Mouse (Mus musculus) kidney, adult 18-20 months (tissue): ENCODE data around the gene Sod3.

Experiments
- DNase-seq: peaks from one replicate; pipeline ENCODE4 v3.0.0; 2021

Gene Sod3

DNA sequence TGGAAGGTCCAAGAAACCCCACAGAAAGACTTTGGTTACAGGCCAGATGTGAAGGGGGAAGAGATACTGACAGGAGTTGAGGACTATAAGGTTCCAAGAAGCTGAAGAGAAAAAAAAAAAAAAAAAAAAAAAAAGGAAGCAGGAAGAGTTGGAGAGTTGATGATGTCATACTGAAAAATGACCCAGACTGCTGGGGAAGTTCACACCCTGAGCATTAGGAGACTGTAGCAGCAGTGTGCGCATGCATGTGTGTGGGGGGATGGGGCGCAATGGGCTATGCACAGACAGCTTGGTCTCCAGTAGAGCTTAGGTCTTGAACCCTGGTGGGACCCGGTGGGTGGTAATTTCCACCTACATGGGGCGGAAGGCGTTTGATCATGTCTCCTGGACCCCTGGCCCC, 20.2 kb downstream of the Sod3 start:
- no peak for DNase-seq

DNA sequence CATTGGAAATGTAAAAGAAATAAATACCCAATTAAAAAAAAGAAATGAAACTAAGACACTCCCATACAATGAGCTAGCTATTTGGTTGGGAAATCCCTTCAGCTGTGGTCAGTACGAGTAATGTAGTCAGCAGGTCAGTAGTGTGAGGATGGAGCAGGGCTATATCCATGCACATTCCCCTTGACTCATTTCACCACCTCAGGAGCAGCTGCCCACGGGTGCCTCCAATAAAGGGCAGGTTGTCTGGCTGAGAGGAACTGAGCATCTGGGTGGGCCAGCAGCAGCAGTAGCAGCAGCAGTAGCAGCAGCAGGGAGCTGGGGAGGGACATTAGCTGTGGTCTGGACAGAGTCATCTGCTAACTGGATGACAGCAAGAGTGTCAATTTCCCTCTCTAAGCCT, 22.4 kb downstream of the Sod3 start:
- no peak for DNase-seq

- no peak for DNase-seq
These were observed 24.6 kb downstream of the Sod3 start for GRCm38 (mm10) chr5:52388092-52388749.

DNA sequence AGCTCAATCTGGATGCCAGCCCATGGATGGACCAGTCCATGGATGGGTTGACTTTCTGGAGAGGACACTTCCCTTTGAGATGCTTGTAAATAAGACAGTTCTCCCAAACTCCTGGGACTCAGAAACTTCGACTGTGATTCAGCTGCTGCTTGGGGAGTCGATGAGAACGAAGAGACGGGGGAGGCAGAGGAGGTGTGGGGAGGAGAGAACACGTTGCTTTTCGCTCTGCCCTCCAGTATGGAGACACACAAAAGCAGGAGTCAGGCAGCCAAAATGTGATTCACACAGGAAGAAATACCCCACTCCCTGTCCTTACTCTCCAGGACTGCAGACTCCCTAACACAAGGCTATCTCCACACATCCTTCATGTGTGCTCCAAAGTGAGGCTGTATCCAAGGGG, 26.8 kb downstream of the Sod3 start:
- DNase-seq, result no peak

GRCm38 (mm10) chr5:52391471-52391870, 27.9 kb downstream of the Sod3 start:
- no peak for DNase-seq

GRCm38 (mm10) chr5:52393756-52394155, 30.2 kb downstream of the Sod3 start:
- no peak for DNase-seq

GRCm38 (mm10) chr5:52404373-52404772, 40.8 kb downstream of the Sod3 start:
- no peak for DNase-seq

DNA sequence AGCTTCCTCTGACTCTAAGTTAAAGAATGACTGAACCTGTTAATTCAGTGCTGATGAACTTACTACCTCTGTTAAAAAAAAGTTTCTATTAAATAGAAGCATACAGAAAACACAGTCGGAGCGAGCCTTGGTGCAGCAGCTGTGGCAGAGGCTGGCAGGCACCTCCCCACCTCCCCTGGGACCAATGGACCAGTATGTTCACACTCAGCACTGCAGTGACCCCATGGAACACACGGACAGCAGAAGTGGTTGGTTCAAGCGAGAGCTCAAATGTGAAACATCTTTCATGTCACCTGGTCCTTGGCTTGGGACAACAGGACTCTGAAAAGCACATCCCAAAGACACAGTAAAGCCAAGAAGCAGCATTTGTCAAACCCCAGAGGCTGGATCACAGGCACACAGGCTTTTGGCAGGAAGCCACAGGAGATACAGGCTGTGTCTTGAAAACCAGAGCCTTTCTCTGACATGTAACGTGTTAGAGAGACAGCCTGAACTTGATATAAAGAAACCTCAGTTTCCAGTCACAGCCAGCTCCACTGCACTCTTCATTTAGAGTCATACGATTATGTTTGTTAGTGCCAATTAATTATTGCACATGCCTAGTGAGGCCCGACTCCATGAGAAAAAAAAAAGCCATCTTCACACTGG, 45.2 kb downstream of the Sod3 start:
- DNase-seq, result no peak

DNA sequence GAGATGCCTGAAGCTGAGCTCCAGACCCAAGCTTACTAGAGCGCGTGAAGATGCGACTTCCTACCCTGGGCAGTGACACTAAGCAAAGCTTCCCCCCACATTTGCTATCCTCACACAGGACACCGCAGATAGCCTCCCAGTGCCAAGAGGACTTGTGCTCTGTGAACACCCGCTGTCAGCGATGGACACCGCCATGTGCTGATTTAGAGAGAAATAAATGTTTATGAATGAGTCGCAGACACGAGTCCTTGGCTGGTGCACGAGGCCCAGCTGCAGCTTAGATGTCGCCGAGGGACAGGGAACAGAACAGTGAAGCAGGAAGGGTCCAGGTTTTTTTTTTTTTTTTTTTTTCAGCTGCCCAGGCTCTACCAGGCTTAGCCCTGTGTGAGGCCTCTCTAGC, 46.6 kb downstream of the Sod3 start:
- no peak for DNase-seq

GRCm38 (mm10) chr5:52411567-52411966, 48.0 kb downstream of the Sod3 start:
- DNase-seq, result no peak

DNA sequence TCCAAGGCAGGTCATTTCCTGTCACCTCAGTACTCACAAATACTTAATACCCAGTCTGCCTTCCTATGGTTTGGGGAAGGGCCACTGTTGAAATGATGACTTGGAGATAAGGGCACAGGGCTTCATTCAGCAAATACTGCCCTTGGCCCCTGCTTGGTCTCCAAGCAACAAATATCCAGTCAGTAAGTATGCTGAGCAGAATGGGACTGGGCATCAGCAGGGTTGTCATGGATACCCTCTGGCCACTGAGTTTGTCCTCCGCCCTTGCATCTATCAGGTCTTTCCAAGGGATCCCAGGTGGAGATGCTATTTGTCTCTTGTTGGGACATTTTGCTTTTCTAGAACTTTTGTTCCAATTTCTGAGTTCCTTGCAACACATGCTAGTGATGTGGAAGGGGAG, 51.6 kb downstream of the Sod3 start:
- no peak for DNase-seq

DNA sequence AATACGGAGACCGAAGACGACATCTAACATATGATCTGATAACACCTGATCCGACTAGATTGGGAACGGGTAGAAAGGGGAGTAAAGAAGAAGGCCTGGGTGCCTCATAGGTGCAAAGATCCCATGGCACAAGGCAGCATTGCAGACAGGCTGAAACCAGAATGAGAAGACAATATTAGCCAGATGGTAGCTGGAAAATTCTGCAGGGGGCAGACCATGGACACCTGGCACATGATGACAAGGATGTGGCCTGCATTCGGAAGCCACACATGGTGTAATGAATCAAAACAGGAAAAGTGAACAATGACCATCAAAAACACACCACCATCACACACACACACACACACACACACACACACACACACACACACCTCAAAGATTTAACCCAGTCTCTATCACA, 52.3 kb downstream of the Sod3 start:
- no peak for DNase-seq

DNA sequence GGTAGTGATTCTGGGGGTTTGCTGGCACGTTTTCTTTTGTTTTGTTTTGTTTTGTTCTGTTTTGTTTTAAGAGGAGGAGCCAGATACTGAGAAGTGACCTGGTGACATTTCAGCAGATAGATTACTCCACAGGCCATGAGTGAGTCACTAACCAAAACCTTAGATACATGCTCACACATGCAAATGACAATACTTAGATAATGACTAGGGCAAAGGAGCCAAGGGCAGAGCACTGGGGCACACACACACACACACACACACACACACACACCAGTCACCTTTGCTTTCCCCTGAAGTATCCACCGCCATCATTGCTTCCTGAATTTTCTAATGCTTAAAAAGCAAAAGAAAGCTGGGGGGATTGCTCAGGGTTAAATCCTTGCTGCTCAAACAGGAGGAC, 52.9 kb downstream of the Sod3 start:
- no peak for DNase-seq
